Mouse (Mus musculus): ENCODE results near the gene Gm20816. TPM values are rescaled to one million over a fixed set of nuclear protein-coding genes. Genes with fewer than 3 reads are reported as not detected.
"Not testable (repeated sequence)": the region's sequence is repeated elsewhere in the genome, so short reads cannot be mapped to it uniquely, and the experiment has no call there.

Gene Gm20816
- polyA plus RNA-seq (2015; fragmentation: Nextera tagmentation; extraction: Ambion mirVana): not detected in 2 replicates

GRCm38 (mm10) chrY:68537655-68538054 lies at the start of gene Gm20816:
Gm20816 (plus strand) TSS chrY:68537955.
- not testable (repeated sequence) for H3K9me3 ChIP-seq; H3K4me2 ChIP-seq (replicated peaks); H3K27ac ChIP-seq; H3K36me3 ChIP-seq; H3K4me1 ChIP-seq (replicated peaks); H3K4me3 ChIP-seq (replicated peaks); H3K9ac ChIP-seq (replicated peaks); H3K27me3 ChIP-seq; ATAC-seq
- WGBS: no CpG with 5 or more reads among the region's 3 CpGs

Other genes with a start within 250 kb of the Gm20816 start
- gene Gm20937, start 243.1 kb upstream of the Gm20816 start, polyA plus RNA-seq (2015; fragmentation: Nextera tagmentation; extraction: Ambion mirVana): not detected in 2 replicates